Comparison of ENCODE assay signal across 8 mouse cellular contexts in the genomic region with DNA sequence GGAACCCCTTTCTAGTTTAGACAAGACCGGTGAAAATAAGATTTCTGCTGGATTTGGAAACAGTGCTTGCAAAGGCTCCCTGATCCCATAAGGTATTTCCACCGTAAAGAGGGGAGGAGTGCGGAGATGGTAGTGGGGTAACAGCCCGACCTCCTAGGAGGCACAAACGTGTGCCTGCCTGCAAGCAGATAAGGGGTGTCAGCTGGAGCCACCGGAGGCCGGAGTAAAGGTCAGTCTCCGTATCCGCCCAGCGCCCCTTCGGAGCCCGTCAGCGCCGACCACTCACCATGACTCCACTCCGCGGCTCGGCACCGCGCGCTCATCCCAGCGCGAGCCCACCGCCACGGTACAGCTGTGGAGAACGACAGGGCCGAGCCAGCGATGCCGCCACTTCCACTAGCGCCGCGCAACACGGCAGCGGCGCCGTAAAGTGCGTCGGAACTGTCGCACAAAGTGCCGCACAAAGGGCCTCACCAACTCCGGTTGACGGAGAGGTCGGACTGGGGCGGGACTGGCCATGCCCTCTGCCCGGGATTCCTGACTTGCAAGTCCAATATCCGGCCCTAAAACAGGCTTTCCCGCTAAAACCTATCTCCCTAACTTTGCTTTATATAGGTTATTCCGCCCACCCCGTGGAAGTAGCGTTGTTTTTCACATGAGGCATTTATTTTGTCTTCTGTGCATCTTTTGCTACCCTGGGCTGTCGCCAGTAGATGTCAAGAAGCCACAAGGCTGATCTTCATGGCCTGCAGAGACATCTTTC. TPM values are rescaled to one million over a fixed set of nuclear protein-coding genes. Genes with fewer than 3 reads are reported as not detected.
DNase-seq lines count a peak whose midpoint lies in the region; ATAC-seq lines count a peak whose summit lies in the region.

Dnajc19 (minus strand) TSS at position 422 of the 763 bp plus-strand sequence.

- intact Hi-C loops in gastrocnemius, postnatal 14 days (cut with DNase I; ENCODE audit: low total_unique reads), result loop anchor here (10.0 kb wide), 1 partner anchor 106 kb away; no protein-coding TSS in a partner anchor
- intact Hi-C loops in left cerebral cortex, postnatal 10 days (cut with DNase I), result no loop called here

- DNase-seq in adrenal gland, adult (ENCODE audit: inconsistent age in 2 of 2, low spot score in 1 of 2), result peak; percentile 95 to 98
- peak; percentile 96 for DNase-seq in embryo, embryonic 10.5 days (ENCODE audit: low spot score)
- DNase-seq in gastrocnemius, postnatal 14 days, result peak; percentile 93
- DNase-seq in left cerebral cortex, postnatal 10 days (ENCODE audit: extremely low spot score in 1 of 2, low spot score in 2 of 2), result peak; percentile 84 to 94
- peak; percentile 95 for DNase-seq in right cerebral cortex, postnatal 25 days
- DNase-seq in urinary bladder, postnatal 4 days (ENCODE audit: low spot score in 2 of 2), result peak; percentile 87 to 89

- peak; percentile 90 for ATAC-seq in inflammation-experienced regulatory T-cells, adult 6 months
- ATAC-seq in megakaryocyte-erythroid progenitor cell, adult 5-6 weeks (replicated peaks; ENCODE audit: low FRiP score, low TSS enrichment, poor library complexity, severe bottlenecking), result peak; percentile 80

RNA-seq across cellular contexts. Expression of gene Dnajc19, which starts in this region (rescaled TPM):
- total RNA-seq in gastrocnemius, postnatal 14 days (2021), result 100 to 1,000 TPM; 124 to 127 TPM
- polyA plus RNA-seq in inflammation-experienced regulatory T-cells, adult 6 months (2017; shearing (Covaris generic)), result 100 to 1,000 TPM; 126 to 168 (median 147) TPM
- 10 to 100 TPM; 59.6 to 62.4 TPM for total RNA-seq in left cerebral cortex, postnatal 10 days (2021)
- 187 and 255 TPM in 2 replicates for total RNA-seq in megakaryocyte-erythroid progenitor cell, adult 5-6 weeks (2014; fragmentation: Nextera tagmentation)
- 252 and 290 TPM in 2 replicates for total RNA-seq in megakaryocyte-erythroid progenitor cell, adult 5-6 weeks (2017)

Comparison
In these comparisons a context has a peak if more than half of its experiments do, and no peak if none do; other contexts are left out.
1. Peak in every context shown above with its lines: DNase-seq and ATAC-seq.